Mouse (Mus musculus): Measurements from ENCODE around the gene Ckmt2.
A peak's percentile ranks its signal among the peaks of the same experiment; 100 is the strongest.

DNA sequence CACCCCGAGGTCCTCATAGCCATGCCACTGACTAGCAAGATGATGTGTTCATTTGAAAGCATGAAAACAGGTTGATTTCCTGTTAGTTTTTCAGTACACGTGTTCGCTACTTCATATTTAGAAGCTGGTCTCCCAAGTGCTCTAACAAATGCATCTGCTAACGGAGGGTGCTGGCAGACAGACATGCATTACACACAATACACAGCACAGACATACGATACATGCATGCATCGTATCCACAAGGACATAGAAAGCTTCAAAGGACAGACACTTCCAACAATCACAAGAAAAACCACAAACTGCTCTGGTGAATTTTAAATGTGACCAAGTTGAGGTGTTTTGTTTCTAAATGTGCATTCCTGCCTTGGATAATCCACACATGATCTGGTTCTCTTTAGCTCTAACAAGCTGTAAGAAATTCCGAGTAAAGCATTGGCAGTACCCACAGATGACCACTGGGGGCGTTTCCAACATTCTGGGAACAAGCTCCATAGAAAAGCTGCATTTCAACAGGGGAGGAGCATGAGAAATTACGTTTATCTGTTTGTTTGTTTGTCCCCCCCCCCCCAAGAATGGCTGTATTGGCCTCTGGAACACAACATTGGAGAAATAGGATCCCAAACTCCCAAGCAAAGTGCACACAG, 5.3 kb upstream of the Ckmt2 start:
- TF ChIP-seq EP300 (IDR thresholded peaks at IDR 0.05; ENCODE audit: low read depth) = no peak
- TF ChIP-seq CTCF (IDR thresholded peaks at IDR 0.05; ENCODE audit: low read depth) = peak; percentile 64
